Mouse (Mus musculus) gastrocnemius, postnatal 4 days (tissue): ENCODE measurements around the gene Pes1. TPM values are rescaled to one million over a fixed set of nuclear protein-coding genes. Genes with fewer than 3 reads are reported as not detected.

Experiments
- DNase-seq, 2 experiments: peaks; one replicate each; pipeline ENCODE4 v3.0.0; 2021 to 2022; ENCODE audit warnings: low spot score in 2 of 2, mixed read lengths in 2 of 2
- total RNA-seq, 2 experiments: library from RNA; stranded (reverse); gene quantifications; 2 replicates each; pipeline ENCODE4 v1.2.3; 2021

Pes1 gene
- total RNA-seq, 2 experiments from 2014 or later = 47.7 to 53.1 TPM

- DNase-seq = peak in 1 of 2 experiments; percentile 7
Observed at GRCm38 (mm10) chr11:3961761-3962160, 2.0 kb upstream of the Pes1 start.

GRCm38 (mm10) chr11:3963155-3963554, 620 bp upstream of the Pes1 start:
- DNase-seq = no peak

- peak in 1 of 2 experiments; percentile 4 for DNase-seq
Observed at GRCm38 (mm10) chr11:3964416-3965172, 819 bp downstream of the Pes1 start.

- no peak for DNase-seq
Observed at GRCm38 (mm10) chr11:3969837-3970236, 6.1 kb downstream of the Pes1 start.

GRCm38 (mm10) chr11:3970361-3970760, 6.6 kb downstream of the Pes1 start:
- DNase-seq = no peak

- DNase-seq = no peak
Observed at GRCm38 (mm10) chr11:3973081-3973480, 9.3 kb downstream of the Pes1 start.

- DNase-seq = no peak
Observed at GRCm38 (mm10) chr11:3974311-3974710, 10.5 kb downstream of the Pes1 start.

GRCm38 (mm10) chr11:3976678-3977077, 12.9 kb downstream of the Pes1 start, which contains the start of gene 4930556J24Rik:
TSS of gene 4930556J24Rik (minus strand) at chr11:3976778.
- no peak for DNase-seq

GRCm38 (mm10) chr11:3978421-3978820, 14.6 kb downstream of the Pes1 start:
- DNase-seq = no peak

- DNase-seq = no peak
Observed at GRCm38 (mm10) chr11:3981536-3981935, 17.8 kb downstream of the Pes1 start.

GRCm38 (mm10) chr11:3982275-3983209, 18.8 kb downstream of the Pes1 start:
- no peak for DNase-seq

- DNase-seq = no peak
Observed at GRCm38 (mm10) chr11:3983291-3983862, 19.6 kb downstream of the Pes1 start, which contains the start of gene Gal3st1. TSS of gene Gal3st1 (plus strand) at chr11:3983636.

- DNase-seq = no peak
Observed at GRCm38 (mm10) chr11:3983863-3984745, 20.3 kb downstream of the Pes1 start.

- no peak for DNase-seq
Observed at GRCm38 (mm10) chr11:3989748-3990147, 26.0 kb downstream of the Pes1 start.

GRCm38 (mm10) chr11:3993132-3993531, 29.4 kb downstream of the Pes1 start:
- no peak for DNase-seq

GRCm38 (mm10) chr11:3993914-3994313, 30.1 kb downstream of the Pes1 start:
- DNase-seq = no peak

GRCm38 (mm10) chr11:3995511-3995910, 31.7 kb downstream of the Pes1 start:
- DNase-seq = no peak

- no peak for DNase-seq
Observed at GRCm38 (mm10) chr11:3996840-3997239, 33.1 kb downstream of the Pes1 start.

- DNase-seq = no peak
Observed at GRCm38 (mm10) chr11:3997978-3998720, 34.4 kb downstream of the Pes1 start.

GRCm38 (mm10) chr11:3999547-3999946, 35.8 kb downstream of the Pes1 start:
- DNase-seq = no peak
